Mouse (Mus musculus): ENCODE measurements around the gene Rnf149. TPM values are rescaled to one million over a fixed set of nuclear protein-coding genes. Genes with fewer than 3 reads are reported as not detected.

Gene Rnf149
- polyA plus RNA-seq (2015; fragmentation: Nextera tagmentation; extraction: Ambion mirVana), result 16.0 and 18.8 TPM in 2 replicates

- H3K4me2 ChIP-seq, result peak within 1 kb of the TSS; percentile 98
- H3K9ac ChIP-seq, result peak within 1 kb of the TSS; percentile 81
- H3K4me3 ChIP-seq (replicated peaks), result peak within 1 kb of the TSS; percentile 86
- no peaks in the 10 kb centered on the region for H3K36me3 ChIP-seq (replicated peaks)
- peak within 1 kb of the TSS; percentile 87 for H3K27ac ChIP-seq (replicated peaks)
- WGBS (ENCODE audit: insufficient replicate concordance), result under 1% methylated on average over 49 of the region's 49 CpGs
- peaks cover 54% of the 10 kb centered on the region for H3K4me1 ChIP-seq (replicated peaks)
- H3K9me3 ChIP-seq (replicated peaks), result no peaks in the 10 kb centered on the region
- peak; percentile 91 for ATAC-seq (ENCODE audit: insufficient read depth)
- no peaks in the 10 kb centered on the region for H3K27me3 ChIP-seq
Observed at GRCm38 (mm10) chr1:39577253-39577705, at the start of gene Rnf149. Rnf149 (minus strand) TSS chr1:39577405.

- Histone ChIP-seq H3K27me3 (no peaks in the 10 kb centered on the region), H3K9ac (no peak overlapping the region), H3K4me1 (replicated peaks) (no peaks in the 10 kb centered on the region), H3K36me3 (replicated peaks) (no peaks in the 10 kb centered on the region), H3K27ac (replicated peaks) (no peak overlapping the region), H3K4me3 (replicated peaks) (no peak overlapping the region), H3K4me2 (no peak overlapping the region), H3K9me3 (replicated peaks) (no peaks in the 10 kb centered on the region)
- ATAC-seq (ENCODE audit: insufficient read depth), result no peak
- WGBS (ENCODE audit: insufficient replicate concordance), result 40% methylated on average over 3 of the region's 3 CpGs
Observed at GRCm38 (mm10) chr1:39625491-39625890, 48.3 kb upstream of the Rnf149 start.

GRCm38 (mm10) chr1:39623729-39624128 is 46.5 kb upstream of the Rnf149 start:
- Histone ChIP-seq H3K9me3 (replicated peaks) (no peaks in the 10 kb centered on the region), H3K27me3 (no peaks in the 10 kb centered on the region), H3K4me1 (replicated peaks) (no peaks in the 10 kb centered on the region), H3K36me3 (replicated peaks) (no peaks in the 10 kb centered on the region), H3K4me3 (replicated peaks) (no peak overlapping the region), H3K4me2 (no peak overlapping the region), H3K9ac (no peak overlapping the region), H3K27ac (replicated peaks) (no peak overlapping the region)
- 38% methylated on average over 1 of the region's 1 CpGs for WGBS (ENCODE audit: insufficient replicate concordance)
- ATAC-seq (ENCODE audit: insufficient read depth), result no peak

GRCm38 (mm10) chr1:39623106-39623505 is 45.9 kb upstream of the Rnf149 start:
- Histone ChIP-seq H3K27ac (replicated peaks) (no peak overlapping the region), H3K36me3 (replicated peaks) (no peaks in the 10 kb centered on the region), H3K4me3 (replicated peaks) (no peak overlapping the region), H3K9ac (no peak overlapping the region), H3K4me2 (no peak overlapping the region), H3K4me1 (replicated peaks) (no peaks in the 10 kb centered on the region), H3K27me3 (no peaks in the 10 kb centered on the region), H3K9me3 (replicated peaks) (no peaks in the 10 kb centered on the region)
- 66% methylated on average over 5 of the region's 5 CpGs for WGBS (ENCODE audit: insufficient replicate concordance)
- ATAC-seq (ENCODE audit: insufficient read depth), result no peak

GRCm38 (mm10) chr1:39618524-39618923 is 41.3 kb upstream of the Rnf149 start:
- WGBS (ENCODE audit: insufficient replicate concordance), result 50% methylated on average over 8 of the region's 8 CpGs
- 0 out of 2 replicates have a peak, but pooled peaks cover 4% of the 10 kb centered on the region for H3K4me1 ChIP-seq (replicated peaks)
- H3K9me3 ChIP-seq (replicated peaks), result no peaks in the 10 kb centered on the region
- peaks cover 10% of the 10 kb centered on the region for H3K27me3 ChIP-seq
- H3K27ac ChIP-seq (replicated peaks), result no peak overlapping the region
- H3K4me3 ChIP-seq (replicated peaks), result no peak overlapping the region
- H3K9ac ChIP-seq, result no peak overlapping the region
- no peak for ATAC-seq (ENCODE audit: insufficient read depth)
- no peaks in the 10 kb centered on the region for H3K36me3 ChIP-seq (replicated peaks)
- H3K4me2 ChIP-seq, result no peak overlapping the region

GRCm38 (mm10) chr1:39615526-39615925 is 38.3 kb upstream of the Rnf149 start:
- 64% methylated on average over 6 of the region's 6 CpGs for WGBS (ENCODE audit: insufficient replicate concordance)
- no peak overlapping the region for H3K4me2 ChIP-seq

GRCm38 (mm10) chr1:39614462-39615279 is 37.5 kb upstream of the Rnf149 start:
- Histone ChIP-seq H3K9me3 (replicated peaks) (no peaks in the 10 kb centered on the region), H3K4me3 (replicated peaks) (peak overlapping the region; percentile 21), H3K9ac (no peak overlapping the region), H3K27ac (replicated peaks) (no peak overlapping the region), H3K36me3 (replicated peaks) (no peaks in the 10 kb centered on the region), H3K4me1 (replicated peaks) (0 out of 2 replicates have a peak, but pooled peaks cover 4% of the 10 kb centered on the region), H3K4me2 (peak overlapping the region; percentile 35), H3K27me3 (peaks cover 13% of the 10 kb centered on the region)
- 6% methylated on average over 11 of the region's 11 CpGs for WGBS (ENCODE audit: insufficient replicate concordance)
- ATAC-seq (ENCODE audit: insufficient read depth), result no peak

More at GRCm38 (mm10) chr1:39615526-39615925, 38.3 kb upstream of the Rnf149 start:
- H3K4me3 ChIP-seq (replicated peaks), result no peak overlapping the region
- H3K27me3 ChIP-seq, result peaks cover 13% of the 10 kb centered on the region
- H3K27ac ChIP-seq (replicated peaks), result no peak overlapping the region
- 0 out of 2 replicates have a peak, but pooled peaks cover 4% of the 10 kb centered on the region for H3K4me1 ChIP-seq (replicated peaks)
- H3K36me3 ChIP-seq (replicated peaks), result no peaks in the 10 kb centered on the region
- ATAC-seq (ENCODE audit: insufficient read depth), result no peak
- no peak overlapping the region for H3K9ac ChIP-seq
- H3K9me3 ChIP-seq (replicated peaks), result no peaks in the 10 kb centered on the region

GRCm38 (mm10) chr1:39613061-39613460 is 35.9 kb upstream of the Rnf149 start:
- no peak overlapping the region for H3K9ac ChIP-seq
- H3K9me3 ChIP-seq (replicated peaks), result no peaks in the 10 kb centered on the region
- H3K36me3 ChIP-seq (replicated peaks), result no peaks in the 10 kb centered on the region
- WGBS (ENCODE audit: insufficient replicate concordance), result 73% methylated on average over 3 of the region's 3 CpGs
- no peak overlapping the region for H3K4me2 ChIP-seq
- no peak for ATAC-seq (ENCODE audit: insufficient read depth)
- 0 out of 2 replicates have a peak, but pooled peaks cover 4% of the 10 kb centered on the region for H3K4me1 ChIP-seq (replicated peaks)
- H3K27me3 ChIP-seq, result peaks cover 13% of the 10 kb centered on the region
- H3K27ac ChIP-seq (replicated peaks), result no peak overlapping the region
- no peak overlapping the region for H3K4me3 ChIP-seq (replicated peaks)

GRCm38 (mm10) chr1:39612491-39612890 is 35.3 kb upstream of the Rnf149 start:
- Histone ChIP-seq H3K4me1 (replicated peaks) (0 out of 2 replicates have a peak, but pooled peaks cover 4% of the 10 kb centered on the region), H3K4me2 (no peak overlapping the region), H3K9ac (no peak overlapping the region), H3K27ac (replicated peaks) (no peak overlapping the region), H3K36me3 (replicated peaks) (no peaks in the 10 kb centered on the region), H3K4me3 (replicated peaks) (no peak overlapping the region), H3K27me3 (peaks cover 13% of the 10 kb centered on the region), H3K9me3 (replicated peaks) (no peaks in the 10 kb centered on the region)
- no peak for ATAC-seq (ENCODE audit: insufficient read depth)
- WGBS (ENCODE audit: insufficient replicate concordance), result 64% methylated on average over 5 of the region's 5 CpGs

GRCm38 (mm10) chr1:39608534-39608933 is 31.3 kb upstream of the Rnf149 start:
- H3K9ac ChIP-seq, result no peak overlapping the region
- H3K9me3 ChIP-seq (replicated peaks), result no peaks in the 10 kb centered on the region
- no peaks in the 10 kb centered on the region for H3K36me3 ChIP-seq (replicated peaks)
- no peak for ATAC-seq (ENCODE audit: insufficient read depth)
- H3K27me3 ChIP-seq, result peaks cover 2% of the 10 kb centered on the region; the same call in 1 of the 2 replicates
- 32% methylated on average over 8 of the region's 8 CpGs for WGBS (ENCODE audit: insufficient replicate concordance)
- no peak overlapping the region for H3K4me3 ChIP-seq (replicated peaks)
- no peak overlapping the region for H3K4me2 ChIP-seq
- H3K27ac ChIP-seq (replicated peaks), result no peak overlapping the region
- H3K4me1 ChIP-seq (replicated peaks), result no peaks in the 10 kb centered on the region

GRCm38 (mm10) chr1:39602477-39602876 is 25.3 kb upstream of the Rnf149 start:
- WGBS (ENCODE audit: insufficient replicate concordance), result 65% methylated on average over 3 of the region's 3 CpGs
- H3K27me3 ChIP-seq, result no peaks in the 10 kb centered on the region
- no peak for ATAC-seq (ENCODE audit: insufficient read depth)
- H3K4me3 ChIP-seq (replicated peaks), result no peak overlapping the region
- no peak overlapping the region for H3K27ac ChIP-seq (replicated peaks)
- no peak overlapping the region for H3K9ac ChIP-seq
- no peaks in the 10 kb centered on the region for H3K36me3 ChIP-seq (replicated peaks)
- no peaks in the 10 kb centered on the region for H3K4me1 ChIP-seq (replicated peaks)
- no peaks in the 10 kb centered on the region for H3K9me3 ChIP-seq (replicated peaks)
- H3K4me2 ChIP-seq, result no peak overlapping the region

Data from liver, embryonic 15.5 days (tissue).